Mouse (Mus musculus): Measurements from ENCODE around the gene Cobll1. TPM values are rescaled to one million over a fixed set of nuclear protein-coding genes. Genes with fewer than 3 reads are reported as not detected.

Cobll1 gene
- polyA plus RNA-seq, 1 experiment from 2014 or later, result 3.0 TPM

DNA sequence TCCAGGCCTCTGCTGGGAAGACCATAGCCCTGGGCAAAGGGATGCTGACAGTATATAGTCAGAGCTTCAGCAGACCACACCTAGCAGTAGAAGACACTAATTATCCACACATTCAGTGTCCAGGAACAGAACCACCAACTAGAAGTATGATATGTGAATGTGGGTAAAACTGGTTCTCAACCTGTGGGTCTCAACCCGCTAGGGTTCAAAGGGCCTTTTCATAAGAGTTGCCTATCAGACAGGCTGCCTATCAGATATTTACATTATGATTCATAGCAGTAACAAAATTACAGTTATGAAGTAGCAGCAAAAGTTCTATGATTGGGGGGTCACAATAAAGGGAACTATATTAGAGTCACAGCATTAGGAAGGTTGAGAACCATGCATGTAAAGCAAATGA is 24.6 kb downstream of the Cobll1 start:
- Histone ChIP-seq H3K9me3 (no peaks in the 10 kb centered on the region), H3K9ac (replicated peaks) (no peak overlapping the region), H3K27me3 (no peaks in the 10 kb centered on the region), H3K4me3 (no peak overlapping the region), H3K36me3 (no peaks in the 10 kb centered on the region), H3K4me2 (replicated peaks) (no peak overlapping the region), H3K4me1 (no peaks in the 10 kb centered on the region), H3K27ac (replicated peaks) (no peak overlapping the region)
- WGBS, result 97% methylated on average over 1 of the region's 1 CpGs
- no peak for ATAC-seq (ENCODE audit: low FRiP score, low read depth)

DNA sequence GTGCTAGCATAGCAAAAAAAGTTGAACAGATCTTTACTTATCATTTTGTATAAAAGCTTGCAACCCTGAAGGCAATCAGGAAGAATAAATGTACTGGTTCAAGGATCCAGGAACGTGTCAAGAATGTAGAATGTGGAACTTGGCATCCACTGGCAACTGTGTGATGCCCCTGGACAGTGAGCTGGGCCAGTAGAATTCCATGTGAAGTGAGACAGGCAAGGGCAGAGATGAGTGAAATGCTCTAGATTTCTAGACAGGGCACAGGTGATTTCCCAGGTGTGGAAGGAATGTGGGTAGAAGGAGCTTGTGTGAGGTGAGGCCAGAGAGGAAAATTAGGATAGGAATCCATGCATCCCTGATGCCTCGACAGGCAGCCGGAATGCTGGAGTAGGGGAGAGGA is 25.5 kb downstream of the Cobll1 start:
- H3K9me3 ChIP-seq, result no peaks in the 10 kb centered on the region
- no peaks in the 10 kb centered on the region for H3K4me1 ChIP-seq
- no peak for ATAC-seq (ENCODE audit: low FRiP score, low read depth)
- no peak overlapping the region for H3K27ac ChIP-seq (replicated peaks)
- H3K36me3 ChIP-seq, result no peaks in the 10 kb centered on the region
- H3K9ac ChIP-seq (replicated peaks), result no peak overlapping the region
- H3K27me3 ChIP-seq, result no peaks in the 10 kb centered on the region
- no peak overlapping the region for H3K4me2 ChIP-seq (replicated peaks)
- WGBS, result 93% methylated on average over 3 of the region's 3 CpGs
- H3K4me3 ChIP-seq, result no peak overlapping the region

DNA sequence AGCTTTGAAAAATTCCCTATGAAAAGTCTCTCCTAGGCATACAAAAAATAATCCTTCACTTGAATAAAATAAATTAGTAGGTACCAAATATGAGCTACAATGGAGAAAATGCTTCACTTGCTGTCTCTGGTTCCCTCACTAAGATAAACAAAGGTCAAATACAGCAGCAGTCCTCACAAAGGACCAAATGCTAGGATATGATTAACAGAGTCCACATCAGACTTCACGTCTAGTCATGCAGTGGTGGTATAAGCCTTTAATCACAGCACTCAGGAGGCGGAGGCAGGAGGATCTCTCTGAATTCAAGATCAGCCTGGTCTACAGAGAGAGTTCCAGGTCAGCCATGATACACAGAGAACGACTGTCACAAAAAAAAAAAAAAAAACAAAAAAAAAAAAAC is 27.6 kb downstream of the Cobll1 start:
- no peak overlapping the region for H3K9ac ChIP-seq (replicated peaks)
- no peaks in the 10 kb centered on the region for H3K27me3 ChIP-seq
- H3K4me1 ChIP-seq, result no peaks in the 10 kb centered on the region
- H3K4me3 ChIP-seq, result no peak overlapping the region
- no peak for ATAC-seq (ENCODE audit: low FRiP score, low read depth)
- 82% methylated on average over 3 of the region's 3 CpGs for whole genome bisulfite sequencing
- H3K4me2 ChIP-seq (replicated peaks), result no peak overlapping the region
- no peak overlapping the region for H3K27ac ChIP-seq (replicated peaks)
- H3K9me3 ChIP-seq, result no peaks in the 10 kb centered on the region
- no peaks in the 10 kb centered on the region for H3K36me3 ChIP-seq

DNA sequence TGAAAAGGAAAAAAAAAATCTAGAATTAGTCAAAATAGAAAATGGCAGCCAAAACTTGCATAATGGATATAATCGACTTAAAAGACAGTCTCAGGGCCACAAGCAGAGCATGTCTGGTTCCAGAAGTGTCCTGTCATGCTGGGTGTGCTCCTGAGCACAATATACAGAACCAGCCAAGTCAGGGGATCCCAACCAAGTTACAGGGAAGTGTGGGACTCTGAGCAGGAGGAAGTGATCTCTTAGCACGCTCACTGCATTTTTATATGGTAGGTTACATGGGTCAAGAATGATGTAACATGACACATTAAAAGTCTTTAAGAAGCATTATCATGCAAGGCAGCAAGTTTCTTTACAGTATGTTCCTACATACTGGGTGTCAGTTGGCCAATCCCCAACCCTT is 31.5 kb downstream of the Cobll1 start:
- WGBS, result 92% methylated on average over 2 of the region's 2 CpGs
- Histone ChIP-seq H3K4me3 (no peak overlapping the region), H3K27ac (replicated peaks) (no peak overlapping the region), H3K4me2 (replicated peaks) (no peak overlapping the region), H3K4me1 (no peaks in the 10 kb centered on the region), H3K36me3 (no peaks in the 10 kb centered on the region), H3K9ac (replicated peaks) (no peak overlapping the region), H3K27me3 (no peaks in the 10 kb centered on the region), H3K9me3 (no peaks in the 10 kb centered on the region)
- no peak for ATAC-seq (ENCODE audit: low FRiP score, low read depth)

DNA sequence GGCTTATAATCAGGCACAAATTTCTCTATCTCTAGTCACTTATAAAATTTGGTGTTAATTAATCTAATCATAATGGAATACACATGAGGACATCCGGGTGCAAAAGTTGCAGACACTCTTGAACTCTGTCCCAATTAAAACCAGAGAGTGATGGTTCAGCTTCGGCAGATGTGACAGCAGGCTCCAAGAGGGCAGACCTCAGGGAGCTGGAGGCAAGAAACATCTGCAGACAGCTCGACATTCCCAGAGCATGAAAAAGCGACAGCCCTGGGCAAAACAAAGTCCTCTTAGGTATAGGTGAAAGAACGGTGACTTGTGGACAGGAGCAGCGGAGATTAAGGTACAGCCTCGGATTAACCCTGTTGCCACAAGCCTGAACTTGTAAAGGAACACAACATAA is 35.5 kb downstream of the Cobll1 start:
- H3K4me3 ChIP-seq, result no peak overlapping the region
- no peak for ATAC-seq (ENCODE audit: low FRiP score, low read depth)
- 76% methylated on average over 7 of the region's 7 CpGs for WGBS
- H3K4me2 ChIP-seq (replicated peaks), result no peak overlapping the region
- no peak overlapping the region for H3K27ac ChIP-seq (replicated peaks)
- no peaks in the 10 kb centered on the region for H3K27me3 ChIP-seq
- H3K9me3 ChIP-seq, result no peaks in the 10 kb centered on the region
- no peak overlapping the region for H3K9ac ChIP-seq (replicated peaks)
- no peaks in the 10 kb centered on the region for H3K4me1 ChIP-seq
- H3K36me3 ChIP-seq, result no peaks in the 10 kb centered on the region

DNA sequence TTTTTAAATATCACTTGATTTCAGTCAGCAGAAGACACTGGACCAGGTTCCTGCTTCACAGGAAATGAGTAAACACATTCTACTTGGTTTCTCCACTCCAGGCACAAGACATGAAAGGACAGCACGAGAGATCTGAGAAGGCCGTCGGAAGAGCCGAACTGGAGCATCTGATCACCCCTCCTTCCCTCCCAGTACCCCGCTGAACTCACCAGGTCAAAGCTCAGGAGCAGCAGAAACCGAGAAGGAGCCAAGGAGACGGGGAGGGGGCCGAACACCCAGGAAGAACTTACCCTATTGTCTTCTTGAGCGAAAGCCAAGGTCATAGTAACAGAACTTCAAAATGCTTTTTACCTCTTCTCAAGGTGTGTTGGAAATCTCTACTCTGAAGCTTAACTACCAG is 39.5 kb downstream of the Cobll1 start:
- no peak for ATAC-seq (ENCODE audit: low FRiP score, low read depth)
- Histone ChIP-seq H3K9me3 (0 out of 2 replicates have a peak, but pooled peaks cover 4% of the 10 kb centered on the region), H3K36me3 (no peaks in the 10 kb centered on the region), H3K27me3 (no peaks in the 10 kb centered on the region), H3K4me2 (replicated peaks) (no peak overlapping the region), H3K4me1 (no peaks in the 10 kb centered on the region), H3K9ac (replicated peaks) (no peak overlapping the region), H3K4me3 (no peak overlapping the region), H3K27ac (replicated peaks) (no peak overlapping the region)
- 84% methylated on average over 9 of the region's 9 CpGs for WGBS

DNA sequence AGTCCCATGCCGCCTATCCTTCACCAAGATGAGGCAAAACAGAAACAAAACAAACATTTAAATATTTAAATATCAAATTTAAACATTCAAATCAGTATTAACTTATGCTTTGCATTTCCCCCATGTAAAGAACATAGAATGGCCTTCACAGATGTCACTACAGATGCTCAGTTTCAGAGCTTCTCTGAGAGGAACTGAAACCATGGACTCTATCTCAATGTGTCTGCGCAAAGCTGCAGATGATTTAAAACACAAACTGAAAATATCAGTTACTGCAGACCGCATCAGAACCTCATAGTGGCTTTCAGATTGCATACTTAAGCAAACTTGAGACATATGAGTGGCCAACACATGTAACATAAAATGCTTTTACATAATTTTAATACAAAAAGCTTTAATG is 40.6 kb downstream of the Cobll1 start:
- no peaks in the 10 kb centered on the region for H3K27me3 ChIP-seq
- no peak for ATAC-seq (ENCODE audit: low FRiP score, low read depth)
- no peak overlapping the region for H3K4me3 ChIP-seq
- H3K27ac ChIP-seq (replicated peaks), result no peak overlapping the region
- no peak overlapping the region for H3K9ac ChIP-seq (replicated peaks)
- 90% methylated on average over 3 of the region's 3 CpGs for WGBS
- no peaks in the 10 kb centered on the region for H3K36me3 ChIP-seq
- H3K4me2 ChIP-seq (replicated peaks), result no peak overlapping the region
- H3K9me3 ChIP-seq, result 0 out of 2 replicates have a peak, but pooled peaks cover 4% of the 10 kb centered on the region
- no peaks in the 10 kb centered on the region for H3K4me1 ChIP-seq

DNA sequence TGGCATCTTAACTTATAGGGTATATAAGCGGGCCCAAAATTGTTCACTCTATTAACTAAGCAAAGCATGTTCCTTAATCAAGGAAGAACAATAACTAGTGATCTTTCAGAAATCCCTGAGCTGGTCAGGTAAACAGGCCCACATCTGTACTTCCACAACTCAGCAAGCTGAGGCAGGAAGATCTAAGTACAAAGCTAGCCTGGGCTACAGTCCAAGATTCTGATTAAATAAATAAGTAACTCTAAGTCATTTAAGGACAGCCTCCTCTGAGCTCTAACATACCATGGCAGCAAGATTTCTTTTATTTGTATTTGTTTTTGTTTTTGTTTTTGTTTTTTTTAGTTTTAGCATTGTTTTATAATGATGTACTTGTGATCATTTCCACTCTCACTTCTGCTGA is 42.2 kb downstream of the Cobll1 start:
- WGBS, result 95% methylated on average over 1 of the region's 1 CpGs
- H3K36me3 ChIP-seq, result no peaks in the 10 kb centered on the region
- H3K27me3 ChIP-seq, result no peaks in the 10 kb centered on the region
- no peak overlapping the region for H3K27ac ChIP-seq (replicated peaks)
- no peak overlapping the region for H3K4me3 ChIP-seq
- no peak overlapping the region for H3K4me2 ChIP-seq (replicated peaks)
- H3K9me3 ChIP-seq, result 0 out of 2 replicates have a peak, but pooled peaks cover 4% of the 10 kb centered on the region
- no peak overlapping the region for H3K9ac ChIP-seq (replicated peaks)
- H3K4me1 ChIP-seq, result no peaks in the 10 kb centered on the region
- ATAC-seq (ENCODE audit: low FRiP score, low read depth), result no peak

DNA sequence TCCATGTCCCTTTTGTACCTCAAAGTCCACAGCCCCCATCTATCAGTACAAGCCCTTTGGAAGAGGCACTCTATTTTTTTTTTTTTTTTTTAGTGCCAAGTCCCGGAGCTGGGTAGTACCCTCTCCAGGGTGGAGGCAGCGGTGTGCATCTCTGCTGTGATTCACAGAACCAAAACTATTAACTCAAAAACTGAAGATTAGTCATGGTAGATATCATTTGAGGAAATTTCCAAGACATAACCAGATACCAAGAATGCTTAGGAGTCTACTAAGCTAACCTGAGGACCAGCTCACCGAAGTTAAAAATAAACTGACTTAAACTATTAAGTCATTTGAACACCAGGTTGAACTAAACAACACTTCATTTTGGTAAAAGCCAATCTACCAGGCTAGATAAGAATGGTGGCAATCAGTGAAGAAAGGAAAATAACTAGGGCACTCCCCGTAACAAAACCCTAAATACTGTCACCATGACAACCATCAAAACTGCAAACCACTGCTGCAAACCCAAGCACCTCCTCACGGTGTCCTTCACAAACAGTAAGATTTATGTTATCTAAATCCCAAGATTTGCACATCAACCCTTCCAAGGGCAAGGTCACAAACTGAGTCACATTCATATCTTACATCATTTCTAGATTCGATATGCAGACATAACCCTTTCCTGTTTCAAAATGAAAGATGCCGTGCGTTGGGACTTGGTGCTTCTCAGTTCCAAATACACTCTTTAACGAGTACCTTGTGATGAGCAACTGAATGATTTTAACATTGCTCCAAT is 43.8 kb downstream of the Cobll1 start:
- Histone ChIP-seq H3K27me3 (no peaks in the 10 kb centered on the region), H3K4me1 (no peaks in the 10 kb centered on the region), H3K4me2 (replicated peaks) (no peak overlapping the region), H3K9ac (replicated peaks) (no peak overlapping the region), H3K27ac (replicated peaks) (no peak overlapping the region), H3K9me3 (0 out of 2 replicates have a peak, but pooled peaks cover 4% of the 10 kb centered on the region), H3K36me3 (no peaks in the 10 kb centered on the region), H3K4me3 (no peak overlapping the region)
- no peak for ATAC-seq (ENCODE audit: low FRiP score, low read depth)
- 87% methylated on average over 9 of the region's 9 CpGs for WGBS

DNA sequence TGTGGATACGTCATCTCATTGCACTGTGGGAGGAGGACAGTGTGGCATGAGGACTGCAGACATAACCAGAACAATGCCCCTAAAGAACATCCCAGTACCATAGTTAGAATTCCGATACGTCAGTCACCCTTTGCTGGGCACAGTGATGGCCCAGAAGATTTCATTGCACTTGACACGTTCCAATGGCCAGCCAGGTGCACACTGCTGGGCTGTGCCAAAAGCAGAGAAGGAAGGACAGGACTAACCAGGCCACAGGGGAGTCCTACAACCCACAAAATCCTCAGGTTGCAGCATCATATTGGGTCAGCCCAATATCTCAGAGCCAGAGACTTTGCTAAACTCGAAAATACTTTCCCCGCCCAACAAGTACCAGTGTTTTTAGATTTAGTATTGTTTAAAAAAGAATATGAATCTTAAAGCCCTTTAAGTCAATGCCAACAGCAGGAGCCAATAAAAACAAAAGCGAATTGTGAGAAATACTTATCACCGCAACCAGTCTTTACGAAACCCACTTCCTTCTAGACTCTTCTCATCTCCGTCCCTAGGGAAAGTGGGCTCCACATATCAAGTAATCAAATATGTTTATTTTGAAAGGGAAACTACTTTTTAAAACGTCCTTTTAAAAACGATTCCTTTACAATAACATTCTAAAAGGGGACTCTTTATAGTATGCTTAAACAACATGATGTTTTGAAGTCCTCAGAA is 46.0 kb downstream of the Cobll1 start:
- Histone ChIP-seq H3K9ac (replicated peaks) (no peak overlapping the region), H3K4me1 (no peaks in the 10 kb centered on the region), H3K4me3 (no peak overlapping the region), H3K27ac (replicated peaks) (no peak overlapping the region), H3K36me3 (no peaks in the 10 kb centered on the region), H3K27me3 (no peaks in the 10 kb centered on the region), H3K4me2 (replicated peaks) (no peak overlapping the region), H3K9me3 (0 out of 2 replicates have a peak, but pooled peaks cover 3% of the 10 kb centered on the region)
- WGBS, result 87% methylated on average over 12 of the region's 12 CpGs
- no peak for ATAC-seq (ENCODE audit: low FRiP score, low read depth)

DNA sequence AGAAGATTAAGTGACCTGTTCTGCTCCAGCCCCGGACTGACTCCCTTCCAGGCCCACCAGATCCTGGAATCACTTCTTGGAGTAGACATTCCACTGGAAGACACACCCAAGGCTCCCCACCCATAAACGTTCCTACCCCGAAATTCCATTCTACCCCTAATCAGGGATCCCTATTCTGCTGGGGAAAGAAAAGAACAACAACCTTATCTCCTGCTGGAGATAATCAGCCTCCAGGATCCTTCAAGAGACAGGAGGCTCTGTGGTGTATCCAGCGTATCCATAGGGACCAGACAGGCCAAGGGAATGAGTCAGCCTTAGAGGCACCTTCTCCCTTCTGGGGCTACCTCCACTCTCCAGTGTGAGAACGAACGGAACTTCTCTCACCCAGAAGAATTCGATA is 47.8 kb downstream of the Cobll1 start:
- H3K4me3 ChIP-seq, result no peak overlapping the region
- no peaks in the 10 kb centered on the region for H3K9me3 ChIP-seq
- ATAC-seq (ENCODE audit: low FRiP score, low read depth), result no peak
- H3K4me2 ChIP-seq (replicated peaks), result no peak overlapping the region
- H3K27me3 ChIP-seq, result no peaks in the 10 kb centered on the region
- no peak overlapping the region for H3K9ac ChIP-seq (replicated peaks)
- no peak overlapping the region for H3K27ac ChIP-seq (replicated peaks)
- WGBS, result 67% methylated on average over 7 of the region's 7 CpGs
- no peaks in the 10 kb centered on the region for H3K4me1 ChIP-seq
- H3K36me3 ChIP-seq, result no peaks in the 10 kb centered on the region

DNA sequence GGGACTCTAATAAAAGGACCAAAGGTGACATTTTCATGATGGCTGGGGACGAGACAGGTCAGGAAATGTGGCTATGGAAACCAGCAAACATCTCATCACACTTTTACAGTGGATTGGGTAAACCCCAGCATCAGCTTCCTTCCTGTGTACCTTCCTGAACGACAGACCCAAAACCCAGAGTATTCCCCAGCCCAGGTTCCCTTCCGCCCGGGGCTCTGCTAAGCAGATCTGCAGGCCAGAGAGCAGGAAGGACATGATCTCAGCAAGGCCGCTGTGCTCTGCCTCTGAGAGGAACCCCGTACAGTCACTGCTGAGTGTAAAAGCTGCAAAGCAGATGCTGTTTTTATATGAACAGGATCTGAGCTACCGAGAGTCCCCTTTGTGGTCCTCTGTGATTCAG is 49.9 kb downstream of the Cobll1 start:
- Histone ChIP-seq H3K9ac (replicated peaks) (no peak overlapping the region), H3K4me3 (no peak overlapping the region), H3K4me2 (replicated peaks) (no peak overlapping the region), H3K27me3 (0 out of 2 replicates have a peak, but pooled peaks cover 5% of the 10 kb centered on the region), H3K36me3 (no peaks in the 10 kb centered on the region), H3K27ac (replicated peaks) (no peak overlapping the region; the same call in 1 of the 2 replicates), H3K4me1 (no peaks in the 10 kb centered on the region), H3K9me3 (no peaks in the 10 kb centered on the region)
- WGBS, result 71% methylated on average over 7 of the region's 7 CpGs
- ATAC-seq (ENCODE audit: low FRiP score, low read depth), result no peak

All from midbrain, embryonic 12.5 days (tissue).